Mouse (Mus musculus): ENCODE measurements around the gene Bcat2.

DNA sequence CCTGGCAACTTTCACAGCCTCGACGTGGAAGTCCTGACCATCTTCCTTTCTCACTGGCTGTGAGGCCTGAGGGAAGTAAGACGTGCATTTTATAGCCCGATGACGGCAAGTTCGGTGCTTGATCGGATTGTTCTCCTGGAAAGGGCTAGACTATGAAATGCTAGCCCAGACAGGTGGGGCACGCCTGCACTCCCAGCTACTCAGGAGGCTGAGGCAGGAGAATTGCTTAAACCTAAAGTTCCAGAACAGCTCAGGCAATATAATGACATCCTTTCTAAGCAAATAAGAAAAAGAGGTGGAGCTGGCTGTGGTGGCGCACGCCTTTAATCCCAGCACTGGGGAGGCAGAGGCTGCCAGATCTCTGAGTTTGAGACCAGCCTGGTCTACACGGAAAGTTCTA, 53.6 kb downstream of the Bcat2 start:
- TF ChIP-seq POLR2A (IDR thresholded peaks at IDR 0.05; ENCODE audit: borderline replicate concordance, low read depth, low read length) (no peak), CTCF (IDR thresholded peaks at IDR 0.05; ENCODE audit: low read depth, low read length) (no peak)

All from bone marrow macrophage, adult 2 months (primary cell).